Mouse (Mus musculus) liver (tissue): ENCODE data around the gene Rfx7.
A peak's percentile ranks its signal among the peaks of the same experiment; 100 is the strongest.
"Not testable (repeated sequence)": the region's sequence is repeated elsewhere in the genome, so short reads cannot be mapped to it uniquely, and the experiment has no call there.

Source experiments
- DNase-seq: peaks from one replicate; pipeline ENCODE4 v3.0.0-alpha.2; 2020; ENCODE audit warnings: mixed read lengths

Rfx7 gene

GRCm38 (mm10) chr9:72641093-72641680, 109.1 kb downstream of the Rfx7 start:
- DNase-seq: no peak

GRCm38 (mm10) chr9:72642756-72643447, 110.9 kb downstream of the Rfx7 start:
- DNase-seq: not testable (repeated sequence)

- DNase-seq: no peak
Observed at GRCm38 (mm10) chr9:72643651-72644417, 111.8 kb downstream of the Rfx7 start.

- DNase-seq: no peak
Observed at GRCm38 (mm10) chr9:72644418-72645110, 112.5 kb downstream of the Rfx7 start.

- no peak for DNase-seq
Observed at GRCm38 (mm10) chr9:72649781-72650180, 117.7 kb downstream of the Rfx7 start.

- DNase-seq: no peak
Observed at GRCm38 (mm10) chr9:72652961-72653360, 120.9 kb downstream of the Rfx7 start.

GRCm38 (mm10) chr9:72653533-72653932, 121.5 kb downstream of the Rfx7 start:
- no peak for DNase-seq

- peak; percentile 84 for DNase-seq
Observed at GRCm38 (mm10) chr9:72654593-72655242, 122.7 kb downstream of the Rfx7 start.

GRCm38 (mm10) chr9:72655602-72656001, 123.6 kb downstream of the Rfx7 start:
- DNase-seq: no peak

GRCm38 (mm10) chr9:72656491-72656890, 124.5 kb downstream of the Rfx7 start:
- DNase-seq: no peak

GRCm38 (mm10) chr9:72656940-72657339, 124.9 kb downstream of the Rfx7 start:
- DNase-seq: no peak

GRCm38 (mm10) chr9:72657694-72658093, 125.7 kb downstream of the Rfx7 start:
- no peak for DNase-seq

- DNase-seq: no peak
Observed at GRCm38 (mm10) chr9:72660139-72660538, 128.1 kb downstream of the Rfx7 start.

- DNase-seq: no peak
Observed at GRCm38 (mm10) chr9:72660911-72661310, 128.9 kb downstream of the Rfx7 start.

GRCm38 (mm10) chr9:72661561-72661894, 129.5 kb downstream of the Rfx7 start:
- DNase-seq: no peak

- DNase-seq: peak; percentile 95
Observed at GRCm38 (mm10) chr9:72661895-72662661, 130.0 kb downstream of the Rfx7 start, which contains the start of gene Nedd4. Gene Nedd4 (plus strand): TSS chr9:72662346.

GRCm38 (mm10) chr9:72662691-72663533, 130.9 kb downstream of the Rfx7 start:
- peak; percentile 86 for DNase-seq

GRCm38 (mm10) chr9:72663534-72663918, 131.5 kb downstream of the Rfx7 start:
- no peak for DNase-seq

GRCm38 (mm10) chr9:72664409-72665351, 132.6 kb downstream of the Rfx7 start:
- no peak for DNase-seq

- DNase-seq: no peak
Observed at GRCm38 (mm10) chr9:72665517-72665916, 133.5 kb downstream of the Rfx7 start.
